Mouse (Mus musculus): ENCODE measurements around the gene Gse1.

- TF ChIP-seq MAFK (IDR thresholded peaks at IDR 0.05; ENCODE audit: insufficient read depth, low read depth, low read length) = no peak
- TF ChIP-seq CHD2 (IDR thresholded peaks at IDR 0.05; ENCODE audit: low read depth, low read length) = no peak
- TF ChIP-seq ZNF384 (IDR thresholded peaks at IDR 0.05; ENCODE audit: low read depth, low read length) = no peak
- TF ChIP-seq HCFC1 (IDR thresholded peaks at IDR 0.05; ENCODE audit: borderline replicate concordance, insufficient read depth, low read length) = no peak
- TF ChIP-seq ZC3H11A (IDR thresholded peaks at IDR 0.05; ENCODE audit: borderline replicate concordance, low read depth, low read length) = no peak
Measured at GRCm38 (mm10) chr8:120594571-120594970, 366.3 kb downstream of the Gse1 start.
